Mouse (Mus musculus) spleen, adult 2 months (tissue): Measurements from ENCODE around the gene Armc5. TPM values are rescaled to one million over a fixed set of nuclear protein-coding genes. Genes with fewer than 3 reads are reported as not detected.

Source experiments
- DNase-seq, 2 experiments: peaks; one replicate each; pipeline versions ENCODE4 v3.0.0 to v3.0.0-alpha.2; 2012 to 2021; ENCODE audit warnings: low spot score in 2 of 2, low read depth in 1 of 2
- H3K27ac ChIP-seq: fragments of 200-500 bp; 2 replicates; pipeline ENCODE4 v1.5.1; 2012; ENCODE audit warnings: low read length, inconsistent platforms; ENCODE audit not compliant: insufficient read depth
- H3K27me3 ChIP-seq: fragments of 200-500 bp; 2 replicates; pipeline ENCODE4 v1.6.1; 2012; ENCODE audit warnings: mild to moderate bottlenecking, moderate library complexity, low read length, inconsistent platforms; ENCODE audit not compliant: control insufficient read depth, insufficient read depth
- H3K36me3 ChIP-seq: fragments of 200-500 bp; 2 replicates; pipeline ENCODE4 v1.6.1; 2012; ENCODE audit warnings: mild to moderate bottlenecking, low read length, inconsistent platforms; ENCODE audit not compliant: control insufficient read depth, insufficient read depth
- H3K4me1 ChIP-seq: fragments of 200-500 bp; 2 replicates; pipeline ENCODE4 v1.6.1; 2011; ENCODE audit warnings: inconsistent platforms; ENCODE audit not compliant: control insufficient read depth, insufficient read depth, insufficient read length
- H3K4me3 ChIP-seq: fragments of 200-500 bp; 2 replicates; pipeline ENCODE4 v1.5.1; 2011; ENCODE audit warnings: mild to moderate bottlenecking, inconsistent platforms; ENCODE audit not compliant: insufficient read depth, insufficient read length; ENCODE audit errors: extremely low read depth
- CTCF ChIP-seq: fragments of 200-500 bp; IDR thresholded peaks from 2 replicates; pipeline ENCODE4 v1.5.1; 2011; ENCODE audit warnings: mild to moderate bottlenecking, inconsistent platforms; ENCODE audit not compliant: insufficient read depth, insufficient read length, insufficient replicate concordance; ENCODE audit errors: extremely low read depth
- POLR2A ChIP-seq: fragments of 200-500 bp; IDR thresholded peaks from 2 replicates; pipeline ENCODE4 v1.6.1; 2011; ENCODE audit warnings: low read depth, low read length, inconsistent platforms
- WGBS: fragments of 180-500 bp; shearing (Covaris S2); methylation state at CpG from one replicate; pipeline ENCODE4 v1.1.7; 2018; 5-methylcytosine and 5-hydroxymethylcytosine counted together
- polyA plus RNA-seq: library from polyadenylated mRNA; depleted of rRNA; stranded (reverse); fragments of >200 nt; gene quantifications from 2 replicates; pipeline ENCODE4 v1.2.3, GENCODE M21; 2012

The Armc5 gene
- polyA plus RNA-seq, 1 experiment: 32.9 TPM

- H3K4me1 ChIP-seq: peaks cover 3% of the 10 kb centered on the region; the same call in 1 of the 2 replicates
- DNase-seq: no peak
- H3K27me3 ChIP-seq: no peaks in the 10 kb centered on the region
- H3K36me3 ChIP-seq: peaks cover 15% of the 10 kb centered on the region
- WGBS: under 1% methylated on average over 25 of the region's 25 CpGs
- peak overlapping the region; percentile 99 for H3K27ac ChIP-seq
- H3K4me3 ChIP-seq: peak overlapping the region; percentile 82
- TF ChIP-seq POLR2A (no peak), CTCF (no peak)
Observed at GRCm38 (mm10) chr7:128237593-128237926, 418 bp downstream of the Armc5 start.

DNA sequence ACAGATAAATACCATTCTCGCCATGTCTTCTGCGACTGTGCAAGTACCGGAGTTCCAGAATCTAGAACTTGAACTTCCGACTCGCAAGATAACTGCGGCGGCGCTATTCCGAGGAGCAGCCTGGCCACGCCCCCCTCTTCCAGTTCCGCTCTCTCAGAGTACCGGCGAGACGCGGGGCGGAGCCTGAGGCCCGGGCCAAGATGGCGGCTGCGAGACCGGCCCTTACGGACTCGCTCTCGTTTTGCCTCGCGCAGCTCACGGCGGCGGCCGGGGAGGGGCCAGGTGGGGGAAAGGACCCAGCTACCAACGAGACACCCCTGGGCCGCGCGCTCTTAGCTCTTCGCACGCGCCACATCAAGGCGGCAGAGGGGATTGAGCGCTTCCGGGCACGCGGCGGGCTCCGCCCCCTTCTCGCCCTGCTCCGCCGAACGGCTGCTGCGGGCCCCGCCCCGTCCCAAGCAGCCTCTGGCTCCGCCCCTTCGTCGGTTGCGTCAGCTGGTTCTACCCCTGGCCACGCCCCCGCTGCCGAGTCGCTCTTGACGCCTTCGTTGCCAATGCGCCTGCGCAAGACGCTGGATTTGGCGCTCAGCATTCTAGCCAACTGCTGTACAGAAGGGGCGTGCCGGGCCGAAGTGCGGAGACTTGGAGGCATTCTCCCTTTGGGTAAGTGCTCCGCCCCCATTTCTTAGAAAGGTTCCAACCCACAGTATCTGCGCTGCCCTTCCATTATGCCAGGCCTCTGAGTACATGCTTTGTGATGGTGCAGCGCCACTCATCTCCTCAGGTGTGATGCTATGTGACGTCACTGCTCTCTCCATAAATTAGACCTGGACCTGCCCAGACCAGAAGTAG, 1.0 kb downstream of the Armc5 start, which contains the start of gene 9130023H24Rik:
Gene 9130023H24Rik, minus strand, starts transcription at position 105 of the 852 bp plus-strand sequence.
- TF ChIP-seq CTCF: no peak
- TF ChIP-seq POLR2A: peak; percentile 62
- H3K27ac ChIP-seq: peak within 1 kb of the TSS; percentile 99
- H3K36me3 ChIP-seq: peaks cover 20% of the 10 kb centered on the region
- H3K4me3 ChIP-seq: peak within 1 kb of the TSS; percentile 82
- peak; percentile 98 to 100 for DNase-seq
- WGBS: under 1% methylated on average over 72 of the region's 72 CpGs
- H3K4me1 ChIP-seq: peaks cover 3% of the 10 kb centered on the region; the same call in 1 of the 2 replicates
- H3K27me3 ChIP-seq: no peaks in the 10 kb centered on the region

DNA sequence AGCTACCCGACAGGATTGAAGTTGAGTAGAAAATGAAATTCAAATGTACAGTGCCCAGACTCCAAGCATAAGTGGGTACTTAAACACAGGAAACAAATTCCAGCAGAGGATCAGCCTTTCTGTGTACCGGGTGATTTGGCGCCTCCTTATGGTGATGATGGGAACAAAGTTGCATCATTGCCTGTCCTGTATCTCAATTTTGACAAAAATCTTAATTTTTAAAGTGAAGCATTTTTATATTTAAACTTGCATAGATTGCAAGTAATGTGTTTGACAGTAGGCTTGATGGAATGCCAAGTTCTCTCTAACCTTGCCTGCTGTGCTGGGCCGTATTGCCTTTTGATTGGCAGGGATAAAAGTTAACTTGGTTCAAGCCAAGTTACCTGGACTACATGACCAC, 1.8 kb downstream of the Armc5 start:
- peak in 1 of 2 experiments; percentile 19 for DNase-seq
- Histone ChIP-seq H3K27ac (no peak overlapping the region), H3K4me1 (peaks cover 3% of the 10 kb centered on the region; the same call in 1 of the 2 replicates), H3K36me3 (peaks cover 24% of the 10 kb centered on the region), H3K27me3 (no peaks in the 10 kb centered on the region), H3K4me3 (no peak overlapping the region)
- 32% methylated on average over 4 of the region's 4 CpGs for WGBS
- TF ChIP-seq POLR2A: no peak
- TF ChIP-seq CTCF: no peak

DNA sequence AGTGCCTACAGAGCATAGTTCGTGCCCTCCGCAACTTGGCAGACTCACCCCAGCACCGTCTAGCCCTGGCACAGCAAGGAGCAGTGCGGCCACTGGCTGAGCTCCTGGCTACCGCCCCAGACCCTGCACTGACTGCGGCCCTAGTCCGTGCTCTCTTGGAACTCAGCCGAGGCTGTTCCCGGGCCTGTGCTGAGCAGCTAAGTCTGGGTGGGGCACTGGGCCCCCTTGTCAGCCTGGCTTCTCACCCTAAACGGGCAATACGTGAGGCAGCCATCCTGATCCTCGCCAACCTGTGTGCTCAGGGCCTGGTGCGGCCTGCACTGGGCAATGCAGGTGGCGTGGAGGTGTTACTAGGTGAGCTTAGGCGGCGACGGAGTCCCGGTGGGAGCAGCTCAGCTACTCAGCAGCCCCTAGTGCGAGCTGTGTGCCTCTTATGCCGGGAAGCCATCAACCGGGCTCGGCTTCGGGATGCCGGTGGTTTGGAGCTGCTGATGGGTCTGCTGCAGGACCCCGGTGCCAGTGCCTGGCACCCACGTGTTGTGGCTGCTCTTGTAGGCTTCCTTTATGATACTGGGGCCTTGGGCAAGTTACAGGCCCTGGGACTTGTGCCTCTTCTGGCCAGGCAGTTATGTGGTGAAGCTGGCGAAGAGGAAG, 3.1 kb downstream of the Armc5 start:
- no peak for TF ChIP-seq CTCF
- no peak for TF ChIP-seq POLR2A
- Histone ChIP-seq H3K36me3 (peaks cover 30% of the 10 kb centered on the region), H3K4me1 (peaks cover 3% of the 10 kb centered on the region; the same call in 1 of the 2 replicates), H3K27me3 (no peaks in the 10 kb centered on the region), H3K4me3 (no peak overlapping the region), H3K27ac (no peak overlapping the region)
- 93% methylated on average over 27 of the region's 27 CpGs for WGBS
- no peak for DNase-seq

DNA sequence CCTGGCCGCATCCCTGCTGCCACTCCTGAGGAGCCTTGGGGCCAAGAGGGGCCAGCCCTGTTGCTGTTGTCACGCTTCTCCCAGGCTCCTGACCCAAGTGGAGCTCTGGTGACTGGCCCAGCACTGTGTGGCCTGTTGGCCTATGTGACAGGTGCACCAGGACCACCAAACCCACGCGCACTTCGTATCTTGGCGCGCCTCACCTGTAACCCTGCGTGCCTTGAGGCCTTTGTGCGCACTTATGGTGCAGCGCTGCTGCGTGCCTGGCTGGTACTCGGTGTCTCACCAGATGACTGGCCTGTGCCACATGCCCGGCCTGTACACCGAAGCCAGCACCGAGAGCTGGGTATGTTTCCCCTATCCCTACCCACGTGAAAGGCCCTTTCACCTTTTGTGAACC, 5.2 kb downstream of the Armc5 start:
- 97% methylated on average over 16 of the region's 16 CpGs for WGBS
- peaks cover 30% of the 10 kb centered on the region for H3K36me3 ChIP-seq
- no peak overlapping the region for H3K27ac ChIP-seq
- no peak overlapping the region for H3K4me3 ChIP-seq
- no peak for DNase-seq
- H3K4me1 ChIP-seq: no peaks in the 10 kb centered on the region; the same call in 1 of the 2 replicates
- H3K27me3 ChIP-seq: 0 out of 2 replicates have a peak, but pooled peaks cover 3% of the 10 kb centered on the region
- no peak for TF ChIP-seq POLR2A
- no peak for TF ChIP-seq CTCF

DNA sequence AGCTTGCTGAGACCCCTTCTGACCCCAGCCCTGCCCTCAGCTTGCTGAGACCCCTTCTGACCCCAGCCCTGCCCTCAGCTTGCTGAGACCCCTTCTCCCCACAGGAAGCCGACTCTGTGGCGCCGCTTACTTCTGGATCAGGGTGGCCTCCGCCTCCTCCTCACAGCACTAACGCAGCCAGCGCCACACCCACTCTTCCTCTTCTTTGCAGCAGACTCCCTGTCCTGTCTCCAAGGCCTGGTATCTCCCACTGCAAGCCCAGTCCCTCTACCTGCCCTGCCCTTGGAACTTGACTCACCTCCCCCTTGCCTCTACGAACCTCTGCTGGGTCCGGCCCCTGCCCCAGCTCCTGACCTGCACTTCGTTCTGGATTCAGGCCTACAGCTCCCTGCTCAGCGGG, 6.8 kb downstream of the Armc5 start:
- TF ChIP-seq POLR2A: no peak
- no peak for TF ChIP-seq CTCF
- no peak overlapping the region for H3K4me3 ChIP-seq
- no peak overlapping the region for H3K27ac ChIP-seq
- WGBS: 96% methylated on average over 10 of the region's 10 CpGs
- 0 out of 2 replicates have a peak, but pooled peaks cover 3% of the 10 kb centered on the region for H3K27me3 ChIP-seq
- DNase-seq: no peak
- H3K36me3 ChIP-seq: peaks cover 30% of the 10 kb centered on the region
- no peaks in the 10 kb centered on the region for H3K4me1 ChIP-seq

DNA sequence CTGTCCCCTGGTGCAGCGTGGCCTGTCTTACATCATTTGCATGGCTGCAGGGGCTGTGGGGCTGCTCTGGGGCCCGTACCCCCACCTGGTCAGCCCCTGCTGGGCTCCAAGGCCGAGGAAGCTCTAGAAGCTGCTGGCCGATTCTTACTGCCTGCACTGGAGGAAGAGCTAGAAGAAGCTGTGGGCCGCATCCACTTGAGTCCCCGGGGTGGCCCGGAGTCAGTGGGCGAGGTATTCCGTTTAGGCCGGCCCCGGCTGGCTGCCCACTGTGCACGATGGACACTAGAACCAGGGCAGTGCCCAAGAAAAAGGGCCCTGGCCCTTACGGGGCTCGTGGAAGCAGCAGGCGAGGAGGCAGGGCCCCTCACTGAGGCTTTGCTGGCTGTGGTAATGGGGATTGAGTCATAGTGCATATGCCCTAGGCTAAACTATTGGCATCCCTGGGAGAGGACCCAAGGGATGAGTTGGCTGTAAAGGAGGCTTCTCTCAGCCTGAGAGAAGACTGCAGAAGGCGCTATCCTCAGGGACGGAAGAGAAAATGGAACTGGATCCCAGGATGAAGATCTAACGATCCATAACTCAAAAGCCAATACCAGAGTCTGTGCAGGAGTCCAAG, 7.4 kb downstream of the Armc5 start:
- no peak for DNase-seq
- peaks cover 30% of the 10 kb centered on the region for H3K36me3 ChIP-seq
- 96% methylated on average over 18 of the region's 18 CpGs for WGBS
- TF ChIP-seq CTCF: no peak
- no peak for TF ChIP-seq POLR2A
- 0 out of 2 replicates have a peak, but pooled peaks cover 3% of the 10 kb centered on the region for H3K27me3 ChIP-seq
- no peak overlapping the region for H3K27ac ChIP-seq
- H3K4me1 ChIP-seq: no peaks in the 10 kb centered on the region
- H3K4me3 ChIP-seq: no peak overlapping the region
